Mouse (Mus musculus) cerebellum, adult 11-12 months (tissue): ENCODE results near the gene Kif3b.
"Not testable (repeated sequence)": the region's sequence is repeated elsewhere in the genome, so short reads cannot be mapped to it uniquely, and the experiment has no call there.

Source experiments
- DNase-seq: peaks from one replicate; pipeline ENCODE4 v3.0.0; 2022

The Kif3b gene

DNA sequence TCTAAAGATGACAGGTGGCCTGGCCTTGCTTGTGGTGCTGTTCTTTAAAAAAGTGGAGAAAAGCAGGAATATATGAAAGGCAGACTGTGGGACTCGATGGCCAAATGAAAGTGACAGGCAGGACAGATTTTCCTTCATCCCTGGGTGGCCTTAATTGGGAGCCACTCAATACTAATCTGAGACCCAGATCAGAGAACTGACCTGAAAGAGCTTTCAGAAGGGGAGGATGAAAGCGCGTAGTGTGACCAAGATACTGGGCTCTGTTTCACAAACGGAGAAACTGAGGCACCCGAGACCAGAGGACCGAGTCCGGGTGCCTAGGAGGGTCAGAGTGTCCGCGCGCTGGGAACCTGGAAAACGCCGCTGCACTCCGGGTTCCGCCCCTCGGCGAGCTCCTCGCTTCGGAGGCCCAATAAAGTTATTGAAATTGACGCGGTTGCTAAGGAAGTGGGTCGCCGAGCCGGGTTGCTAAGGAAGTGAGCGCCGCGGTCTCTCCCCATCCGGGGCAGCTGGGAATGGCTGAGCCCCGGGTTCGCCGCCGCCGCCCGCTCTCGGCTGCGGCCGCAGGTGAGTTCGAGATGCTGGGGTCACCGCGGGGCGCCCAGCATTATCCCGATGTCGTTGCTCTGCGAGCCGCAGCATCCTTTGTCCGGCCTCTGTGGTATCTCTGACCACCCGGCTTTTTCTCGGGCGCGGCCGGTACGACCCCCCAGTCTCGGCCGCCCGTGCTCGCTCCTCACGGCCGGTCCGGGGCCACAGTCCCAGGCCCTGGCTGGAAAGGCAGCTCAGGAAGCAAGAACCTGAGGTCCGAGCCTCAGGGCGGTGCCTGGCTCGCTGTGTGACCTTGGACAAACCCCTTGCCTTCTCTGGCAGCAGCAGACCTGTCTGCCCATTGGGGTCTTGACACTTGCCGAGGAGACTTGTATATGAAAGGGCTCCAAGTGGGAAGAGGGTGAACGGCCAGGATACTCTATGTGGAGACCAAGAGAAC lies at the start of gene Kif3b:
TSS of gene Kif3b (plus strand) at position 476 of the 991 bp plus-strand sequence.
- peak; percentile 82 for DNase-seq

- no peak for DNase-seq
Measured at GRCm38 (mm10) chr2:153242156-153242555, 49.1 kb upstream of the Kif3b start.

DNA sequence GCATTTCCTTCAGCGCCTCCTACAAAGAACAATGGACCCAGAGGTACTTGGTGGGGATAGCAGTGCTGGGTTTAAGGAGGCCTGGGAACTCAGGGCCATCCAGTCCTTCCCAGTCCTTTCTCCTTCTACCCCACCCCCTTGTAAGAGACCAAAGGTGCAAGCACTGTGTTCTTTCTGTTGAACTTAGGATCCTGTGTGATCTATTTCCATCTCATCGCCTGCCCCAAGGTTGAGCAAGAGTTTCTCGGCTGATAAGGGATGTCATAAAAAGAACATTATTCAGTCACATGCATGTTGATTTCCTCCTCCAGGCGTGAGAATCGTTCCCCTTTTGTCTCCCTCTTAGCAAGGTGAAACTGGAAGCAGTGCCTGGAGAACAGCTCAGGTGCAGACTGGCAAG lies 41.5 kb upstream of the Kif3b start:
- no peak for DNase-seq

- no peak for DNase-seq
Measured at GRCm38 (mm10) chr2:153256604-153257003, 34.6 kb upstream of the Kif3b start.

GRCm38 (mm10) chr2:153259030-153259863 lies 32.0 kb upstream of the Kif3b start:
- no peak for DNase-seq

GRCm38 (mm10) chr2:153259864-153260674 lies 31.1 kb upstream of the Kif3b start:
- DNase-seq, result no peak

DNA sequence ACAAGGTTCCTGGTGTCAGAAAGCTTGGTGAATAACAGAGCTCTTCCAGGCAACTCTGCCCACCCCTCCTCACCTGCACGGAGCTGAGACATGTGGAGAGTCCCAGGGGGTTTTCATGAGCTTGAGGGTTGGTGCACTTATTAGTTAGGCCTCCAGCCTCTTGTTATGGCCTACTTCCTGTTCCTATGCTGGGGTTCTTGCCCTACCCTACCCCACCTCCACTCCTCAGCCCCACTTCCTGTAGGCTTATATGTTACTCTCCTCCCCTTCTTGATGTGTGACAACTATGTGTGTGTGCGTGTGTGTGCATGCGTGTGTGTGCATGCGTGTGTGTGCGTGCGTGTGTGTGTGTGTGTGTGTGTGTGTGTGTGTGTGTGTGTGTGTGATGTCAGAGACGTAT lies 28.2 kb upstream of the Kif3b start:
- no peak for DNase-seq

DNA sequence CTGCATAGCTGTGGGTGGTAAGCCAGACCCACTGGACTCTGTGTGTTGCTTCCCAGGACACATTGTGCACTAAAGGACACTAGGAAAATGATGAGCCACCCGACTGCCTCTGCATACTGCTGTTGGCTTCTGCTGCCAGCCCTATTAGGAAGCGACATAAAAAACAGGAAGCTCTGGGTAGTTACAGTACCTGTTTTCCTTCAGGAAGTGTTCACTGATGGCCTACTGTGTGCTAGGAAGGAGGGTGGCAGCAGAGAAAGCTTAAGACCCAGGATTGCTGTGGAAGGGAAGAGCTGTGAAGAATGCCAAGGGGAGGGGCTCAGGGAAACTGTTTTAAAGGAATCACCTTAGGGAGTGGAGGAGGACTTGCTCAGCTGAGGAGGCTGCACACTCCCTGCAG lies 23.9 kb upstream of the Kif3b start:
- no peak for DNase-seq

GRCm38 (mm10) chr2:153270231-153270915 lies 20.8 kb upstream of the Kif3b start:
- not testable (repeated sequence) for DNase-seq

DNA sequence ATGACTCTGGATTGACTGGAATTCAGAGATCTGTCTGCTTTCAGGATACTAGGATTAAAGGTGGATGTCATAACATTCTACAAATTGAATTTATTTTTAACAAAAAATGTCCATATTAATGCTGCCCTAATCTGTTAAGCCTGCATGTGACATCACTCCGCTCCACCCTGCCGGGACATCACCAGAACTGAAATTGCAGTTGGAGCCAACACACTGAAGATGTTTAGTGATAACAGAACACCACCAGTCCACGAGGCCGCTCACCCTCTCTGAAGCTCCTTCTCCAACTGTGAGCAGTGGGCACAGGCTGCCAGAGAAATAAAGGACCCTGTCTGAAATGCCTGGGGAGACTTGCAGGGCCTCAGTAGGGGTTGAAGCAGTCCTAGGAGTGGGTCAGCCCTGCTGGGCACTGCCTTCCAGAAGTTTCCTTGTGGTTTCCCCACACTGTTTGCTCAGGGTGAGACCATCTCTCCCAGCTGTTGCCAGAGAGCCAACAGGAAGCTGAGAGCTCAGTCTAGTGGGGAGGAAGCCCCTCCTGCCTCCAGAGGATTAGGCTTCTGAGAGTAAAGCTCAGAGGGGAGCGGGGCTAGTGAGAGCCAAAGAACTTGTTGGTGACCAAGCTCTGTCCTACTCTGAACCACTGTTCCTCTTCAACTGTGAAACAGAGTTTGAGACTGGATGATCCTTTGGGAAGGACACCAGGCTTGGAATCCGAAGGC lies 16.9 kb upstream of the Kif3b start:
- DNase-seq, result not testable (repeated sequence)

DNA sequence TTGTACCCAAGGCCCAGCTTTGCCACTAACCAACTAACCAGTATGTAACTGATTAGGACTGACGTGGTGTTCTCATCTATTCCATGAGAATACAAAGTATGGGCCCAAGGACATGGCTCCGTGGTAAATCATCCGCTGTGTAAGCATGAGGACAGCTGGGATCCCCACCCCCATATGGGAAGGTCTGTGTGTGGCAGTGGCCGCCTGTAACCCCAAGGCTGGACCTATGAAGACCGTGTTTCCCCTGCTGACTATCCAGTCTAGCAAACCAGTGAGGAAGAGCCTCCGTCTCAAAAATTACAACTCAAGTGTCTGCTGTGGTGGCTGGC lies 16.3 kb upstream of the Kif3b start:
- DNase-seq, result no peak

- not testable (repeated sequence) for DNase-seq
Measured at GRCm38 (mm10) chr2:153275577-153275976, 15.6 kb upstream of the Kif3b start.

DNA sequence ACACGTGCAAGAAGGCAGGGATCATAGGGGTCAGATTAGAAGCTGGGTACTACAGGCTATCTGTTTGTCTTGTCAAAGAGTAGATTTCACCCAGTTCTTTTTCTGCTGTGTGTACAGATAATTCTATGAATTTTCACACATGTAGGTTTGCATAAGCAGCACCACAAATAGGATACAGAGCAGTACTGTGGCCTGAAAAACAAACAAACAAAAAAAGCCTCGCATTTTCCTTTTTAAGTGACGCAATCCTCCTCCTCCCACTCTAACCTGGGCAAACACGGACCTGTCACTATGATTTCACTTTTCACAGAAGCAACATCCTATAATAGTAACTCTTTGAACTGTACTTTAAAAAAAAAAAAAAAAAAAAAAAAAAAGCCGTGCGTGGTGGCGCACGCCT lies 14.8 kb upstream of the Kif3b start:
- DNase-seq, result no peak

DNA sequence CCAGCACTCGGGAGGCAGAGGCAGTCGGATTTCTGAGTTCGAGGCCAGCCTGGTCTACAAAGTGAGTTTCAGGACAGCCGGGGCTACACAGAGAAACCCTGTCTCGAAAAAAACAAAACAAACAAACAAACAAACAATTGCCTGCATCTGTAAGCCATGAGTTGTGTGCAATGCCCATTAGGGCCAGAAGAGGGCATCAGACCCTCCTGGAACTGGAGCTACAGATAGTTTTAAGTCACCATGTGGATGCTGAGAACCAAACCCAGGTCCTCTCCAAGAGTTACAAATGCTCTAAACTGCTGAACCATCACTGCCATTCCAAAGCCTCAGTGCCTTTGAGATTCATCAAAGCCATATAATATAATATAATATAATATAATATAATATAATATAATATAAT lies 14.4 kb upstream of the Kif3b start:
- not testable (repeated sequence) for DNase-seq

DNA sequence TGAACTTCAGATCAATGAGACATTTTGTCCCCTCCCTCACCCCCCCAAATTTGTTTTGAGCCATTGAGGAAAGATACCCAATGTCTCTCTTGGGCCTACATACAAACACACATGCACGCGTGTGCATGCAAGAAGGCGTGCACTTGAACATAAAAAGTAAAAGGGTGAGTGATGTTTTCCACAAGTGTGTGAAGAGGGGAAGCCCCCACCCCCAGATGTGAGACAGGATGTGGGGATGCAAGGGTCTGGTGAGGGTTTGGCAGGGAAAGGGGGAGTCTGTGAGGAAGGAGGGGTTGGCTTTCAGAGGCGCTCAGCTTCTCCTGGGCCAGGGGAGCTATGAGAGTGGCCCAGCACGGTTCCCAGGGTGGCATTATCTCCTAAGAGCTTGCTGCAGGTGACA lies 12.9 kb upstream of the Kif3b start:
- DNase-seq, result no peak

DNA sequence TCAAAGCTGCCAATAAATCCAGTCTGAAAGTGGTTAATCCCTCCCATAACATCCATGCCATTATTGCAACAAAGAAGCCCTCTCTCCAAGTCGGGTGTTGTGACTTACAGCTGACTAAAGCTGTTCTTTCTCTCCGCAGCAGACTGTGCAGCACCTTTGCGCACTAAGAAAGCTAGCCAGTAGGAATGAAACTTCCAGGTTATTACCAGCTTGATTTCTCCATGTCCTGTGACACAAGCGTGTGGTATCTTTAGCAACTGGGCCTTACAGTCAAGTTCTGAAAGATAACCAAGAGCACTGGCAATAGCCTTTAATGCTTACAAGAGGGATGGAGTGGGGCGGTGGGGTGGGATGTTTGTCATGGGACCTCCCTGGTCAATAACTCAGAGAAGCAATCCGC lies 7.3 kb upstream of the Kif3b start:
- DNase-seq, result no peak

- no peak for DNase-seq
Measured at GRCm38 (mm10) chr2:153286524-153286923, 4.7 kb upstream of the Kif3b start.

DNA sequence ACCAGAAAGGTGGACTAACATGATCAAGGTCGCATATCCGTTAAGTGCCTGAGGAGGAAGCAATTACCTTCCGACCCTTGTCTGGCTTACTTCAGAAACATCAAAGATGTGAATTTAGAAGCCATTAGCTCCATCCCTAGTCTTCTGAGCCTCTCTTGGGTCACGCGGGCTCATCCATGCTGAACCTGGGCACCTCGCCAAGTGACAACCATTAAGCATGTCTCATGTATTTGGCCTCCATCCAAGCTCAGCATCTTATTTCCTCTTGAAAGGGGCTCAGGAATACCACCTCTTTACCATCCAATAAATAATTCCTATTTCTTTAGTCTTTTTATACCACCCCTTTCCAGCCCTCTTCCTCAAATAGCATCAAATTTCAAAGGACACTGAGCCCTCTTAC lies 3.4 kb upstream of the Kif3b start:
- DNase-seq, result no peak

GRCm38 (mm10) chr2:153292305-153292861 lies 1.2 kb downstream of the Kif3b start:
- DNase-seq, result peak; percentile 39

DNA sequence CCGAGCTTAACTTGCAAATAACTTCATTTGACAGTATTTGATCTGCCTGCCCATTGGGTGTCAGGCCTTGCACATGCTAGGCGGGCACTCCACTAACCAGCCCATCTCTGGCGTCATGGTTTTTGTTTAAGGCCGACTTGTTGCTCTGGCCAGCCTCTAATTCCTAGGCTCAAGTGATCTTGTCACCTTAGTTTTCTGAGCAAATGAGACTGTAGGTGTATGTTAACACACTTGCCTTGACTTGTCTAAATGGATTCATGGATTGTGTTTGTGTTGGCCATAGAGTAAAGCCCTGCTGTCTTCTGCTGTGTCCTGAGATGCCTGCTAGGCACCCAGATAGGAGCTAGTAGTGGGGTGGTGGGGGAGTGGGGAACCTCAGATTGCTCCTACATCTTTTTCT lies 4.0 kb downstream of the Kif3b start:
- DNase-seq, result no peak

DNA sequence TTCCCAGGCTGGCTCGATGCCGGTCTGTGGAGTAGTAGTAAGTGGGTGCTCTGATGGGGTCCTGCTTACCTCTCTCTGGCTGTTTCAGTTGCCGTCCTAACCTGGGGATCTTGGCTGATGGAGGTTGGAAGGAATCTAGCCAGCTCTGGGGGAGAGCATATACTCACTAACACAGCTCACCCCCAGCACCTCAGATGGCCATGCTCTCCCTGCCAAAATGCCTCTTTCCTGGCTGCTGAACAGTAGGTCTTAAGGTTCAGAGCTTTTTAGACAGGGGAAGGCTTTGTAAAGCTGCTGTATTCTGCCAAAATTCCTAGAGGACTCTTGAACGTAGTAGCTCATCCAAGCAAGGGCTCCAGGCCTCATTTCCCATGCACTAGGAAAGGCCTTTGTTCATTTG lies 6.6 kb downstream of the Kif3b start:
- DNase-seq, result peak; percentile 58
